Mouse (Mus musculus): ENCODE measurements around the gene Atp5h. TPM values are rescaled to one million over a fixed set of nuclear protein-coding genes. Genes with fewer than 3 reads are reported as not detected.
"Not testable (repeated sequence)": the region's sequence is repeated elsewhere in the genome, so short reads cannot be mapped to it uniquely, and the experiment has no call there.

The Atp5h gene
- polyA plus RNA-seq, 1 experiment from 2014 or later: 835 TPM

- H3K9ac ChIP-seq; H3K4me3 ChIP-seq; H3K27ac ChIP-seq; H3K9me3 ChIP-seq (replicated peaks); H3K4me2 ChIP-seq (replicated peaks); ATAC-seq (ENCODE audit: low FRiP score); H3K27me3 ChIP-seq: not testable (repeated sequence)
- H3K36me3 ChIP-seq: peaks cover 19% of the 10 kb centered on the region
- 86% methylated on average over 3 of the region's 3 CpGs for WGBS
- H3K4me1 ChIP-seq: peaks cover 37% of the 10 kb centered on the region
Observed at GRCm38 (mm10) chr11:115386859-115387258, 32.9 kb downstream of the Atp5h start.

DNA sequence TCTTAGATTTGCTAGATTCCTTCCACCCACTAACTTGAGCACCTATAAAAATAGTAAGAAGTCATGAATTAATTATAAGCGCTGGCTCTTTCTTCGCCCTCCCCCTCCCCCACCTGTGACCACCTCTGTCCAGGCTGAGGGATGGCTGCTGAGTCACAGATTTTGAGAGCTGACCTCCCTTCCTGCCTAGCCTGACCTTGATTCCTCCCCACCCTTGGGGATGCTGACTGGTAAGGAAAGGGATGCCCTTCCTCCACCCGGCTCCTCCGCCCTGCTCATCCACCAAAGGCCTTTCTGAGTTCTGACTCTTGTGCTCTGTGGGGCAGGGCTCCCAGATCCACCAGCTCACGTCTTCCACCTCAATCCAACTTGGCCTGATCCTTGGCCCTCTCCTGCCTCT, 35.2 kb downstream of the Atp5h start:
- Histone ChIP-seq H3K4me2 (replicated peaks) (0 out of 2 replicates have a peak overlapping the region, but pooled peaks have one; percentile 13), H3K9me3 (replicated peaks) (no peaks in the 10 kb centered on the region), H3K27me3 (no peaks in the 10 kb centered on the region), H3K4me3 (no peak overlapping the region), H3K9ac (0 out of 2 replicates have a peak overlapping the region, but pooled peaks have one; percentile 33), H3K4me1 (peaks cover 41% of the 10 kb centered on the region), H3K27ac (no peak overlapping the region), H3K36me3 (no peaks in the 10 kb centered on the region)
- 75% methylated on average over 5 of the region's 5 CpGs for WGBS
- ATAC-seq (ENCODE audit: low FRiP score): no peak

GRCm38 (mm10) chr11:115383701-115384474, 35.9 kb downstream of the Atp5h start:
- H3K9me3 ChIP-seq (replicated peaks): no peaks in the 10 kb centered on the region
- peak overlapping the region; percentile 95 for H3K27ac ChIP-seq
- H3K4me2 ChIP-seq (replicated peaks): peak overlapping the region; percentile 60
- 0 out of 2 replicates have a peak, but pooled peaks have one; percentile 33 for ATAC-seq (ENCODE audit: low FRiP score)
- H3K4me1 ChIP-seq: peaks cover 41% of the 10 kb centered on the region
- WGBS: 48% methylated on average over 16 of the region's 16 CpGs
- peak overlapping the region; percentile 98 for H3K9ac ChIP-seq
- H3K27me3 ChIP-seq: no peaks in the 10 kb centered on the region
- H3K4me3 ChIP-seq: peak overlapping the region; percentile 91
- no peaks in the 10 kb centered on the region for H3K36me3 ChIP-seq

- Histone ChIP-seq H3K27ac (peak overlapping the region; percentile 95), H3K9me3 (replicated peaks) (no peaks in the 10 kb centered on the region), H3K4me3 (peak overlapping the region; percentile 91), H3K27me3 (no peaks in the 10 kb centered on the region), H3K36me3 (no peaks in the 10 kb centered on the region), H3K9ac (peak overlapping the region; percentile 98), H3K4me1 (peaks cover 41% of the 10 kb centered on the region), H3K4me2 (replicated peaks) (peak overlapping the region; percentile 60)
- WGBS: 22% methylated on average over 5 of the region's 5 CpGs
- ATAC-seq (ENCODE audit: low FRiP score): no peak
Observed at GRCm38 (mm10) chr11:115382891-115383290, 36.9 kb downstream of the Atp5h start.

GRCm38 (mm10) chr11:115381743-115382539, 37.8 kb downstream of the Atp5h start, which contains the start of gene Cdr2l:
Cdr2l (plus strand) TSS chr11:115381916.
- under 1% methylated on average over 73 of the region's 76 CpGs for WGBS
- Histone ChIP-seq H3K4me2 (replicated peaks) (peak within 1 kb of the TSS; percentile 60), H3K4me3 (peak within 1 kb of the TSS; percentile 91), H3K9ac (peak within 1 kb of the TSS; percentile 98), H3K36me3 (no peaks in the 10 kb centered on the region), H3K4me1 (peaks cover 41% of the 10 kb centered on the region), H3K9me3 (replicated peaks) (no peaks in the 10 kb centered on the region), H3K27ac (peak within 1 kb of the TSS; percentile 95), H3K27me3 (peaks cover 4% of the 10 kb centered on the region; the same call in 1 of the 2 replicates)
- peak; percentile 90 for ATAC-seq (ENCODE audit: low FRiP score)

- peaks cover 7% of the 10 kb centered on the region; the same call in 1 of the 2 replicates for H3K27me3 ChIP-seq
- H3K9me3 ChIP-seq (replicated peaks): no peaks in the 10 kb centered on the region
- H3K27ac ChIP-seq: peak overlapping the region; percentile 95; the same call in 1 of the 2 replicates
- H3K9ac ChIP-seq: no peak overlapping the region; the same call in 1 of the 2 replicates
- peak overlapping the region; percentile 60 for H3K4me2 ChIP-seq (replicated peaks)
- peak overlapping the region; percentile 91 for H3K4me3 ChIP-seq
- peaks cover 41% of the 10 kb centered on the region for H3K4me1 ChIP-seq
- H3K36me3 ChIP-seq: no peaks in the 10 kb centered on the region
- 13% methylated on average over 9 of the region's 9 CpGs for WGBS
- no peak for ATAC-seq (ENCODE audit: low FRiP score)
Observed at GRCm38 (mm10) chr11:115381276-115381675, 38.5 kb downstream of the Atp5h start.

DNA sequence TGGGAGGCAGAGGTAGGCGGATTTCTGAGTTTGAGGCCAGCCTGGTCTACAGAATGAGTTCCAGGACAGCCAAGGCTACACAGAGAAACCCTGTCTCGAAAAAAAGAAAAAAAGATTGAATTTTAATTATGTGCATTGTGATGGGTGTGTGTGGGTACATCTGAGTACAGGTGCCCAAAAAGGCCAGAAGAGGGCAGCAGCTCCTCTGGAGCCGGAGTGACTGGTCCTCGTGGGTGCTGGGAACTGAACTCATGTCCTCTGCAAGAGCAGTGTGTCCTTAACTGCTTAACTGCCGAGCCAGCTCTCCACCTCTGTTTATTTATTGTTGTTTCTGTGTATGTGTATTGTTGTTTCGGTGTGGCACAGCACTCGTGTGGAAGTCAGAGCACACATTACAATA, 41.9 kb downstream of the Atp5h start:
- H3K36me3 ChIP-seq: no peaks in the 10 kb centered on the region
- H3K27ac ChIP-seq: no peak overlapping the region
- no peak overlapping the region for H3K9ac ChIP-seq
- H3K4me3 ChIP-seq: no peak overlapping the region
- H3K9me3 ChIP-seq (replicated peaks): no peaks in the 10 kb centered on the region
- H3K4me1 ChIP-seq: peaks cover 23% of the 10 kb centered on the region
- no peak for ATAC-seq (ENCODE audit: low FRiP score)
- H3K4me2 ChIP-seq (replicated peaks): no peak overlapping the region
- H3K27me3 ChIP-seq: peaks cover 35% of the 10 kb centered on the region
- 83% methylated on average over 7 of the region's 7 CpGs for WGBS

- Histone ChIP-seq H3K27ac (no peak overlapping the region), H3K9me3 (replicated peaks) (no peaks in the 10 kb centered on the region), H3K36me3 (no peaks in the 10 kb centered on the region), H3K4me3 (no peak overlapping the region), H3K9ac (no peak overlapping the region), H3K4me1 (peaks cover 18% of the 10 kb centered on the region), H3K27me3 (peaks cover 36% of the 10 kb centered on the region), H3K4me2 (replicated peaks) (no peak overlapping the region)
- 89% methylated on average over 4 of the region's 4 CpGs for WGBS
- ATAC-seq (ENCODE audit: low FRiP score): no peak
Observed at GRCm38 (mm10) chr11:115377254-115377653, 42.5 kb downstream of the Atp5h start.

- Histone ChIP-seq H3K27me3 (peaks cover 40% of the 10 kb centered on the region), H3K27ac (no peak overlapping the region), H3K36me3 (no peaks in the 10 kb centered on the region), H3K9ac (no peak overlapping the region), H3K4me1 (peaks cover 18% of the 10 kb centered on the region), H3K4me2 (replicated peaks) (no peak overlapping the region), H3K9me3 (replicated peaks) (no peaks in the 10 kb centered on the region), H3K4me3 (no peak overlapping the region)
- ATAC-seq (ENCODE audit: low FRiP score): no peak
- WGBS: 79% methylated on average over 7 of the region's 7 CpGs
Observed at GRCm38 (mm10) chr11:115376722-115377121, 43.0 kb downstream of the Atp5h start.

GRCm38 (mm10) chr11:115374695-115375425, 44.9 kb downstream of the Atp5h start:
- Histone ChIP-seq H3K4me3 (peak overlapping the region; percentile 36), H3K4me2 (replicated peaks) (peak overlapping the region; percentile 76)
- no peak for ATAC-seq (ENCODE audit: low FRiP score)

GRCm38 (mm10) chr11:115373805-115374694, 45.7 kb downstream of the Atp5h start:
- Histone ChIP-seq H3K36me3 (no peaks in the 10 kb centered on the region), H3K4me3 (peak overlapping the region; percentile 36), H3K9me3 (replicated peaks) (no peaks in the 10 kb centered on the region), H3K4me2 (replicated peaks) (peak overlapping the region; percentile 76), H3K4me1 (peaks cover 14% of the 10 kb centered on the region), H3K27me3 (peaks cover 56% of the 10 kb centered on the region), H3K27ac (peak overlapping the region; percentile 5; the same call in 1 of the 2 replicates), H3K9ac (peak overlapping the region; percentile 55)
- 2% methylated on average over 30 of the region's 30 CpGs for WGBS
- peak; percentile 40 for ATAC-seq (ENCODE audit: low FRiP score)

More at GRCm38 (mm10) chr11:115374695-115375425, 44.9 kb downstream of the Atp5h start:
- no peak overlapping the region for H3K27ac ChIP-seq
- H3K36me3 ChIP-seq: no peaks in the 10 kb centered on the region
- no peaks in the 10 kb centered on the region for H3K9me3 ChIP-seq (replicated peaks)
- H3K9ac ChIP-seq: no peak overlapping the region
- peaks cover 14% of the 10 kb centered on the region for H3K4me1 ChIP-seq
- 69% methylated on average over 12 of the region's 12 CpGs for WGBS
- peaks cover 53% of the 10 kb centered on the region for H3K27me3 ChIP-seq

Measured in hindbrain, embryonic 12.5 days (tissue).